Mouse (Mus musculus) adrenal gland, postnatal 14 days (tissue): ENCODE measurements at regions not wholly inside any gene's neighbourhood (a gene's known extent, or its start where the extent isn't known, plus 50 kb on each side); places are given as distances from the start of the nearest gene placed in this dataset.

Source experiments
- DNase-seq: peaks from one replicate; pipeline ENCODE4 v3.0.0; 2021; ENCODE audit warnings: mixed read lengths

GRCm38 (mm10) chr13:51975330-51975729, 128.9 kb downstream of the Gadd45g start:
- no peak for DNase-seq

DNA sequence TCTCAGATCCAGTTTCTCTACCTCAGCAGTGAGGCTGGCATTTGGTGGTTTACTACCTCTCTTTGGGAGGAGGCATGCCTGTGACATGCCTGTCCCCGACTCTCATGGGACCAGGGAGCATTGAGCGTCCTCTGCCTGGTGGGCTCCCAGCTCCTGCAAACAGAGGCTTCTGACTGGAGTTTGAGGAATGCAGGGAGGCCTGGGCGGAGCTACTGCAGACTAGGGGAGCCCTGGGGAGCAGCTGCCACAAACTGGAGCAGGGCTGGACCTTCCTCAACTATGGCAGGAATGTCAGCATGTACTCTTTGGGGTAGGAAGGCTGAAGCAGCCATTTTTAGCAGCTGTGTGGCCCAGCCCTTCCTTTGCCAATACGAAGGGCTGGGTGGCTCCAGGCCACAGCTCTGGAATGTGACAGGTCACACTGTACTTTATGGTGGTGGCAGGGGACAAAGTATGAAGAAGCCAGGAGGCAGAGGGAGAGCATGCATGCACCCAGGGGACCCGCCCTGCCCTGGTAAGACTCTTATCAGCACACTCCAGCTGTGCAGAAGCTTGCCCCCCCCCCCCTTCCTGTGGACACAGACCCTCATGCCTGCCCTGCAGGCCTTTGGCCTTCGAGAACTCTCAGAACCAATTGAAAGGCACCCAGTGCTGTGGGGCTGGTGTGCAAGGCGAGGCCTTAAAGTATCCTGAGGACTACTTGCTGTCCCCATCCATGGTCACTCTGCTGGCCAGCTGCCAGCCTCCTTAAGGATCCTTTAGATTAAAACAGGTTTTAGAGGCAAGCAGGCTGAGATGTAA, 129.5 kb downstream of the Gadd45g start:
- DNase-seq: peak; percentile 66

GRCm38 (mm10) chr13:51976620-51977214, 130.2 kb downstream of the Gadd45g start:
- DNase-seq: peak; percentile 40

DNA sequence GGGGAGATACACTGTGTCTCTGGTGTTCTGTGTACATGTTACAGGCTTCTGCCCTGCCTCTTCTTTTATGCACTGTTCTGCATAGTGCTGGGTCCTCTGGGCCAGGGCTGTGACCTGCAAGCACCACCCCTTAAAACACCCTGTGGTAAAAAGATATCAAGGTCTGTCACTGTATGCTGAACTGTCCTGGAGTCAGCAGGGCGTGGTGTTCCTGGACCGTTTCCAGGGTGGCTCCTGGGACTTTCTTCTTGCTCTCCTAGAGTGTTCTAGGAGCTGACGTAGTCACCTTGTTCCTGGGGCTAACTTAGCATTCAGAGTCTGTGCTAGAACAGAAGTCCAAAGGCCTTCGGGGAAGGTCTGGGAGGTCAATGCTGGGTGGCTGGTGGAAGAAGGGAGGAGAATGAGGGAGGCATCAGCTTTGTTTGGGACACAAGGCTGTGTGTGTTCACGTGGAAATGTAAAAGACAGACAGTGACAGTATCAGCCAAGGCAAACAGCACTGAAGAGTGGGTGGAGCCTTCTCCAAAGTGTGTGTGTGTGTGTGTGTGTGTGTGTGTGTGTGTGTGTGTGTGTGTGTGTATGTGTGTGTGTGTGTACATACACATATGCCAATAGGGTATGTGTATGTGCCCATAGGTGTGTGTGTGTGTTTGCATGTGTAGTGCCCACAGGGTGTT, 133.0 kb downstream of the Gadd45g start:
- DNase-seq: peak; percentile 65

- no peak for DNase-seq
These were observed 133.9 kb downstream of the Gadd45g start for GRCm38 (mm10) chr13:51980344-51980743.

DNA sequence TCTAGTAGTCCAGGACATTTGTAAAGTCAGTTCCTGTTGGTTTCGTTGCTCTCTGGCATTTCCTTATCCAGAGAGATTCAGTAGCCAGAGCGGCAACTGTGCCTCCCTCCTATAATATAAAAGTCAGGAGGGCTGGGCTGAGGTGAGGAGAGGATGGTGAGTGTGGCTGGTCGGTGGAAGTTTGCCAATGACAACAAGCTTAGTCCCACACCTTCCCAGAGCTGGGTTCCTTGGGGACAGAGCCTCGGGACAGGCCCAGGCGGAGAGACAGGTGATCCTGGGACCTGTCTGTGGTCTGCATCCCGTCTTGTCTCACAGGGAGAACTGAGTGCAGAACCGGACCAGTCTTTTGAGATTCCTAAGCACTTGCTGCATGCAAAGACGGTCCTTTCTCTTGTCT, 136.5 kb downstream of the Gadd45g start:
- DNase-seq: no peak

- DNase-seq: no peak
These were observed 137.1 kb downstream of the Gadd45g start for GRCm38 (mm10) chr13:51983575-51983974.

GRCm38 (mm10) chr13:51991339-51991738, 144.9 kb downstream of the Gadd45g start:
- DNase-seq: no peak

DNA sequence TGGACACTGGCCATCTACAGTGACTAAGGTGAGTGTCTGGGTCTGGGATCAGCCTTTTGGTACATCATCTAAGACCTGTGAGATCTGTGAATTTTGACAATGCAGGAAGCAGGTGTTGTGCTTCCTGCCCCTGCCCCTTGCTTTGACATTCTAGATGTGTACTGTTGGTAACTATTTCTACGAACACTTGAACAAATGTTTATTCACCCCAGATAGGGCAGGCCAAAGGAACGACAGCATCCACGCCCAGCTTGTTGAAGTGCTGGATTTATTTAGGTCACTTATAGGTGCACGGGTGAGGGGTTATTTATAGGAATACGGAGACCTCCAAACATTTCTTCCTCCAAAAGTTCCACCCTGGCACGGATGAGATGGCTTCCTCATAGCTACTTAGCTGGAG, 146.4 kb downstream of the Gadd45g start:
- DNase-seq: no peak

- peak; percentile 34 for DNase-seq
These were observed 149.7 kb downstream of the Gadd45g start for GRCm38 (mm10) chr13:51996163-51996562.

GRCm38 (mm10) chr13:51998542-51998941, 152.1 kb downstream of the Gadd45g start:
- DNase-seq: no peak

GRCm38 (mm10) chr13:52001811-52002210, 155.3 kb downstream of the Gadd45g start:
- DNase-seq: no peak

DNA sequence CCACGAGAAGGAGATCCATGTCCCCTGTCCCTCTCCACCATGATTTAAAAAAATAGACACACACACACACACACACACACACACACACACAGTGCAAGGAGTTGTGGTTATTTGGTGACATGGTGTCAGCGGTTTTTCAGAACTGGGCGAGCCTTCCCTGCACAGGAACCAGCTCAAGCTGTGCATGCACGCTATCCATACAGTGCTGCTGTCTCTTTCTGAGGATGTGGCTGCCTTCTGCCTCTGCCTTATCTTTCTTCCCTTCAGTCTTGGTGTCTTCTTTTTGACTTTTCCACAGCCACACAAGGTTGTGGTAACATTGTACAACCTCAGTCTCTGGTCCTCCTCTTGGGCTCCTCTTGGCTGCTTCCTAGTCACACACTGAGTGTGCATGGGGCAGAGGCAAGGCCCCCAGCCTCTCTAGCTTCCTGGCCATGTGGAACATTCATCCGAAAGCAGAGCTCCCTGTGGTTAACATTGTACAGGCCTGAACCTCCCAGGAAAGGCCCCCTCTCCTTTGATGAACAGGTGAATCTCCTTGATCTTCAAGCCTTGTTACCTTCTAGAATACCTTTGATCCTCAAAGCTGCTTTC, 157.6 kb downstream of the Gadd45g start:
- DNase-seq: no peak

DNA sequence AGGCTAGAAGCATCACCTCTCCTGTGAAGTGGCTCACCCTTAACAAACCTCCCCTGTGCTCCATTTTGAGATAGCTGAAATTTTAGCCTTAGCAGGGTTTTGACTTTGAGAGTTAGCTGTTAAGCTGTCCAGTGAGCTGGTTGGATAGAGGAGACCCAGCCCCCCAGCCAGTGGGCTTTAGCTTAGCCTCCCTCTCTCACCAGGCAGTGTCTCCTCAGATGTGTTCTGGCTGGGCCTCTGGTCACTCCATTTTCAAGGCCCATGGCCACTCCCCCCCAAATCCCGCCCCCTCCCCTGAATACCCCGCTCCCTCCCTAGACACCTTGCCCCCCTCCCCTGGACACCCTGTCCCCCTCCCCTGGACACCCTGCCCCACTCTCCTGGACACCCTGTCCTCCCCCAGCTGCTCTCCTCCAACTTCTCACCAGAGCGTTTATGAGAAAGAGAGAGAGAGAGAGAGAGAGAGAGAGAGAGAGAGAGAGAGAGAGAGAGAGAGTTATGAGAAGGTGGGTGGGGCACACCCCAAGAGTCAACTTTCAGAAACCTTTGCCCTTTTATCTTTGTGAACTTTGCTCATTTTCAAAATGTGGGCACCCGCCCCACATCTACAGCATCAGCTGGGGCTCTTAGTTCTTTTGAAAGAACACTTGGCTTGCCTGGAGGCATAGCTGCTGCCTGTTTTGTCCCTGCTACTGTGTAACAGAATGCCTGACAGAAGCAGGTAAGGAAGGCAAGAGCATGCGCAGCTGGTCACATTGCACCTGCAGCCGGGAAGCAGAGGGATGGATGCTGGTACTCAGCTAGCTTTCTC, 161.3 kb downstream of the Gadd45g start:
- no peak for DNase-seq

DNA sequence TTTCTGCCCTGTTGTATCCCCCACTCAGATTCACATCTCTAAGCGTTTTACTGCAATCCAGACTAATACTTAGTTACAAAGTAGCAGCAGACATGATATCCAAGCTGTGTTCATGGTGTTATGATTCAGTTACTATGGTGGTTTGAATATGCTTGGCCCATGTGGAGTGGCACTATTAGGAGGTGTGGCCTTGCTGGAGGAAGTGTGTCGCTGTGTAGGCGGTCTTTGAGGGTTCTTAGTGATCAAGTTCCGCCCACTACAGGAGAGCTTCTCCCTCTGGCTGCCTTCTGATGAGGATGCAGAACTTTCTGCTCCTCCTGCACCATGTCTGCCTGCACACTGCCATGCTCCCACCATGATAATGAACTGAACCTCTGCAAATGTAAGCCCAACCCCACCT, 162.8 kb downstream of the Gadd45g start:
- no peak for DNase-seq

DNA sequence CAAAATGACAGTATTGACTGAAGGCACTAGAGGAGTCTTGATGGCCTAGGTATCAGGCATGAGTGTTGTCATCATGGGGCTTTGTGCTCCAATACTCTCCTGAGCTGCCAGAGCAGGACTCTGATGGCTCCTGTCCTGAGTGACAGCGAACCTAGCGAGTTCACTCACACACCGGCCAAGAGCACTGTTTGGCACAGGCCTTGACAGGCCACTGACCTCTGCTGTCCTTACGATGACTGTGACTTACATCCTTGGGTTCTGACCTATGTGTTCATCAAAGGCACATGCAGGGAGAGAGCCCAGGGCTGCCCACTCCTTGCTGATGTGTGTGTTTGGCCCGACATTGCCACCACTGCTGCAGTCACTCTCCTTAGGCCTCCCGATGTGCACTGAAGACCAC, 163.3 kb downstream of the Gadd45g start:
- no peak for DNase-seq

- no peak for DNase-seq
These were observed 164.5 kb downstream of the Gadd45g start for GRCm38 (mm10) chr13:52011001-52011400.

DNA sequence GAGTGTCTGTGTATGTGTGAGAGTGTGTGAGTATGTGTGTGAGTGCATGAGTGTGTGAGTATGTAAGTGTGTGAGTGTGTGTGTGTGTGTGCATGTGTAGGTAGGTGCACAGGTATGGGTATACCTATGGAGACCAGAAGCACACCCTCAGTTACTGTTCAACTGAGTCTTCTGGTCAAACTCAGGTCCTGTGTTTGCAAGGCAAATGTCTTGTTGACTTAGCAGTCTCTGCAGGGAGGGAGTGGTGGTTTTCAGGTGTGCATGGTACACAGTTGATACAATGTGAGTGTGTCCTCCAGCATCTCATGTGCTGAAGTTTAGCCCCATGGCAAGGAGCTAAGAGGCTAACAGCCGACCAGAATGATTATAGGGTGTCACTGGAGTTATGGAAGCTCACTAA, 166.7 kb downstream of the Gadd45g start:
- DNase-seq: no peak

GRCm38 (mm10) chr13:52013757-52014156, 167.3 kb downstream of the Gadd45g start:
- no peak for DNase-seq

DNA sequence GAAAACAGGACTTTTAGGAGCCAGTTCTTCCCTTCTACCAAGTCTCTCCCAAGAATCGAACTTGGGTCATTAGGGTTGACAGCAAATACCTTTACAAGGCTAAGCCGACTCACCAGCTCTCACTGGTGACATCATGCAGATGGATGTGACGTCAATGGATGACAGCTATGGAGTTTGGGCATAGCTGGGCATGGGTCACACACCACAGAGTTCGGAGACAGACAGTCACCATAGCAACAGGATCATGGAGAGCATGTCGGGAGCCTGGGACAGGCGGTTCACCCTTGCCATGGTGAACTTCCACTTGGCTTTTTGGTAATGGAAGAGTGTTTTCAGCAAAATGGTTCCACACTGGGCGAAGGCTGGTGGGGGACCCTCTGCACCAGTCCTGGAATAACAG, 168.1 kb downstream of the Gadd45g start:
- no peak for DNase-seq

- DNase-seq: no peak
These were observed 168.6 kb downstream of the Gadd45g start for GRCm38 (mm10) chr13:52015066-52015465.

DNA sequence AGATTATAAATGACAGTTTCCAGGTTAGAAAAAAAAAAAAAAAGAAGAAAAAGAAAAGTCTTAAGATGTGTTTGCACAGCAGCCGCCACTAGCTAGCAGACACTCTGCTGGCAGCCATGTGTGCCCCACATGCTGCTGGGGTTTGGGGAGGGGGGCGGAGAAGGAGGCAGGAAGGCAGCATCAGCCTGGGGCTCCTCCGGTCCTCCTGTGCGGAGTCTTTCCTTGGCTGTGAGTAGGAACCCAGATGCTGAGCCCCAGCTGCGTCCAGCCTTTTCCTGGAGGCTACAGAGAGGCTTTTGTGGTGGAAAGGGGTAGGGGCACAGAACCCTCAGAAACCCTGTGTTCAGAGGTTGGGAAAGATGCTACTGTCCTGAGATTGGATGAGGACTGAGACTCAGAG, 169.0 kb downstream of the Gadd45g start:
- no peak for DNase-seq
